12 mouse cellular contexts compared by ENCODE assay signal in the genomic region with DNA sequence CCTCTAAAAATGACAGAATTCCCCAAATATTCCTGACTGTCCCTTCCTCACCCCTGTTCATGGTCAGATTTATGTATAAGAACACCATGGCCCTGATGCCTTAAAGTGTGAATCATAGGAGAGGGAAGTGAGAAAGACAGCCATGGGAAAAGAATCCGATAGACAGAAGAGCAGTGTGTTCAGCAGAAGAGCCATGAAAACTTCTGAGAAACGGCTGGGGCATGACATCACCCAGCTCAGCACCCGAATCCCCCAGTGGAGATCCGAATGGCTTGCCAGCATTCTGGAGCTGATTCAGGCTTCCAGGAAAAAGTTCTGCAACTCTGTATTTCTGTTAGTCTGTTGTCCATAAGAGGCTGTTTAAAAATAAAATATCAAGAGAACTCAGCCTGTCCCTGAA.
A peak's percentile ranks its signal among the peaks of the same experiment; 100 is the strongest.
DNase-seq lines count a peak whose midpoint lies in the region; ATAC-seq and TF ChIP-seq lines count a peak whose summit lies in the region.
"Had no signal": no experiment of that assay in that cellular context is flagged by ENCODE, and none has a peak within 500 bp of the region (broad histone marks: within the 10 kb centered on the region; RNA-seq: fewer than 3 reads in every experiment).

No protein-coding gene starts in this region.

- TF ChIP-seq EP300 in stomach, postnatal 0 days (optimal IDR thresholded peaks at IDR 0.05) = no peak

- H3K4me3 ChIP-seq in bone marrow macrophage, adult 2 months (ENCODE audit: insufficient read depth, low read length) = no peak overlapping the region
- H3K4me3 ChIP-seq in stomach, postnatal 0 days (ENCODE audit: low read depth, low read length) = no peak overlapping the region
- H3K4me3 ChIP-seq in forebrain, postnatal 0 days (ENCODE audit: low read depth, low read length) = no peak overlapping the region
- H3K4me3 ChIP-seq: liver, embryonic 15.5 days had no signal

- intact Hi-C loops in heart, postnatal 36 days (cut with DNase I) = no loop called here

- H3K4me2 ChIP-seq in stomach, postnatal 0 days (replicated peaks; ENCODE audit: low read depth) = no peak overlapping the region
- H3K4me2 ChIP-seq in forebrain, postnatal 0 days (ENCODE audit: low read depth) = no peak overlapping the region
- H3K4me2 ChIP-seq: liver, embryonic 15.5 days had no signal

- TF ChIP-seq CTCF in bone marrow macrophage, adult 2 months (IDR thresholded peaks at IDR 0.05; ENCODE audit: low read depth, low read length) = no peak
- TF ChIP-seq CTCF in stomach, postnatal 0 days (IDR thresholded peaks at IDR 0.05; ENCODE audit: low read depth) = no peak
- no peak for TF ChIP-seq CTCF in forebrain, postnatal 0 days (IDR thresholded peaks at IDR 0.05; ENCODE audit: low read depth)

- no peak overlapping the region for H3K9ac ChIP-seq in stomach, postnatal 0 days (ENCODE audit: low read length)
- no peak overlapping the region for H3K9ac ChIP-seq in forebrain, postnatal 0 days
- H3K9ac ChIP-seq: liver, embryonic 15.5 days had no signal

- H3K9me3 ChIP-seq in stomach, postnatal 0 days (ENCODE audit: control insufficient read depth, low read length) = no peaks in the 10 kb centered on the region
- H3K9me3 ChIP-seq in forebrain, postnatal 0 days (ENCODE audit: low read length) = no peaks in the 10 kb centered on the region
- H3K9me3 ChIP-seq: liver, embryonic 15.5 days had no signal

- no peaks in the 10 kb centered on the region for H3K27me3 ChIP-seq in stomach, postnatal 0 days (ENCODE audit: control insufficient read depth, insufficient read depth, low read length)
- no peaks in the 10 kb centered on the region for H3K27me3 ChIP-seq in forebrain, postnatal 0 days (ENCODE audit: insufficient read depth, low read length)
- H3K27me3 ChIP-seq: liver, embryonic 15.5 days had no signal

- peak overlapping the region; percentile 63 for H3K27ac ChIP-seq in bone marrow macrophage, adult 2 months (ENCODE audit: insufficient read depth, low read depth, low read length)
- H3K27ac ChIP-seq in stomach, postnatal 0 days (replicated peaks) = 0 out of 2 replicates have a peak overlapping the region, but pooled peaks have one; percentile 30
- no peak overlapping the region for H3K27ac ChIP-seq in forebrain, postnatal 0 days (ENCODE audit: low read depth, low read length)
- H3K27ac ChIP-seq: hindbrain, postnatal 0 days; liver, embryonic 15.5 days had no signal

- no peak for TF ChIP-seq POLR2A in bone marrow macrophage, adult 2 months (IDR thresholded peaks at IDR 0.05; ENCODE audit: borderline replicate concordance, low read depth, low read length)

- WGBS in stomach, postnatal 0 days = 44% methylated on average over 4 of the region's 4 CpGs
- WGBS in forebrain, postnatal 0 days = 70% methylated on average over 4 of the region's 4 CpGs

- peak; percentile 38 for DNase-seq in urinary bladder, postnatal 14 days (ENCODE audit: low spot score)
- no peak for DNase-seq in urinary bladder, postnatal 4 days (ENCODE audit: low spot score in 2 of 2)
- DNase-seq in heart, postnatal 36 days = peak; percentile 38 to 45
- no peak for DNase-seq in stomach, postnatal 0 days (ENCODE audit: low spot score)
- no peak for DNase-seq in right cerebral cortex, postnatal 36 days (ENCODE audit: low spot score in 2 of 2)
- DNase-seq in forebrain, postnatal 0 days = no peak
- DNase-seq: midbrain, embryonic 14.5 days had no signal

- ATAC-seq in stomach, postnatal 0 days (ENCODE audit: low FRiP score, low TSS enrichment) = no peak; the same call in 1 of the 2 replicates
- no peak for ATAC-seq in activated CD4-positive, CD25-positive, alpha-beta regulatory T cell, adult 4 months
- no peak for ATAC-seq in forebrain, postnatal 0 days
- ATAC-seq: forebrain, embryonic 16.5 days; hindbrain, postnatal 0 days had no signal

- H3K4me1 ChIP-seq in bone marrow macrophage, adult 2 months (ENCODE audit: control insufficient read depth, insufficient read depth, low read length) = peaks cover 39% of the 10 kb centered on the region
- H3K4me1 ChIP-seq in stomach, postnatal 0 days (replicated peaks; ENCODE audit: control insufficient read depth, insufficient read depth) = no peaks in the 10 kb centered on the region
- no peaks in the 10 kb centered on the region for H3K4me1 ChIP-seq in forebrain, postnatal 0 days (ENCODE audit: insufficient read depth)
- H3K4me1 ChIP-seq: liver, embryonic 15.5 days had no signal

- no peaks in the 10 kb centered on the region for H3K36me3 ChIP-seq in stomach, postnatal 0 days (ENCODE audit: control insufficient read depth, insufficient read depth, low read length)
- no peaks in the 10 kb centered on the region for H3K36me3 ChIP-seq in forebrain, postnatal 0 days (ENCODE audit: insufficient read depth)
- H3K36me3 ChIP-seq: liver, embryonic 15.5 days had no signal

Comparison
In these comparisons a context has a peak if more than half of its experiments do, and no peak if none do; other contexts are left out.
1. DNase-seq: peak in urinary bladder, postnatal 14 days (single experiment) and heart, postnatal 36 days (2 of 2); none in urinary bladder, postnatal 4 days (0 of 2), stomach, postnatal 0 days (single experiment), right cerebral cortex, postnatal 36 days (0 of 2) and forebrain, postnatal 0 days (single experiment).